In the genomic region with DNA sequence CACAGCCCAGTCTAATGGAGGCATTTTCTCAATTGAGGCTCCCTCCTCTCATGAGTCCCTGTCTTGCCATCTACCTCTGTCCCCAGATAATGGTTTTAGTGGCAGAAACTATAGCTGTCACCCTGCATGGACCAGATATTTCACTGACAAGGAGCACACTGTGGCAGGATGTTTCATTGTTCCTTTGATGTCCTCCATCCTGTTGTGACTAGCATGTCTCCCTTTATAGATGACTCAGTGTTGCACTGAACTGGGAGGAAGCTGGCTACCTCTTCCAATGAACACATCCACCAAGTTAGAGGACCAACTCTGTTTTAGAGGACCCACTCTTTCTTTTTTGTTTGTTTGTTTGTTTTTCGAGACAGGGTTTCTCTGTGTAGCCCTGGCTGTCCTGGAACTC, we compare ENCODE assay signal across 19 mouse cellular contexts. TPM values are rescaled to one million over a fixed set of nuclear protein-coding genes. Genes with fewer than 3 reads are reported as not detected.
DNase-seq lines count a peak whose midpoint lies in the region; ATAC-seq lines count a peak whose summit lies in the region.
"Had no signal": no experiment of that assay in that cellular context is flagged by ENCODE, and none has a peak within 500 bp of the region (broad histone marks: within the 10 kb centered on the region; RNA-seq: fewer than 3 reads in every experiment).

No protein-coding gene starts in this region.

- no peaks in the 10 kb centered on the region; the same call in 1 of the 2 replicates for H3K27me3 ChIP-seq in heart, embryonic 13.5 days (replicated peaks)
- no peaks in the 10 kb centered on the region for H3K27me3 ChIP-seq in heart, embryonic 11.5 days (ENCODE audit: control insufficient read depth, insufficient read depth, low read length)
- no peaks in the 10 kb centered on the region for H3K27me3 ChIP-seq in embryonic facial prominence, embryonic 10.5 days (replicated peaks; ENCODE audit: low read depth, poor library complexity, severe bottlenecking)
- H3K27me3 ChIP-seq: forebrain, embryonic 15.5 days; heart, embryonic 15.5 days had no signal

- H3K4me2 ChIP-seq in heart, embryonic 13.5 days = no peak overlapping the region
- no peak overlapping the region for H3K4me2 ChIP-seq in heart, embryonic 11.5 days
- H3K4me2 ChIP-seq: forebrain, embryonic 15.5 days had no signal

- no peak overlapping the region for H3K9ac ChIP-seq in heart, embryonic 13.5 days
- H3K9ac ChIP-seq in heart, embryonic 11.5 days (ENCODE audit: low read depth, low read length) = no peak overlapping the region
- H3K9ac ChIP-seq: forebrain, embryonic 15.5 days; heart, embryonic 15.5 days; hindbrain, embryonic 14.5 days had no signal

- peak; percentile 16 for DNase-seq in thymus, postnatal 14 days
- no peak for DNase-seq in thymus, adult 18-20 months
- DNase-seq in induced T-regulatory cell, adult 2 months (ENCODE audit: low read depth) = peak; percentile 70
- no peak for DNase-seq in left cerebral cortex, adult 8-10 months (ENCODE audit: low spot score in 2 of 2)
- no peak for DNase-seq in embryonic facial prominence, embryonic 10.5 days (ENCODE audit: low spot score)
- DNase-seq: adrenal gland, postnatal 25 days; cerebellum, adult 18-20 months; cerebellum, adult 9-11 months; cerebellum, postnatal 36 days; gastrocnemius, postnatal 36 days; heart, adult 11 months; heart, postnatal 14 days had no signal

- WGBS in heart, embryonic 13.5 days = 77% methylated on average over 1 of the region's 1 CpGs
- 85% methylated on average over 1 of the region's 1 CpGs for WGBS in heart, embryonic 11.5 days (ENCODE audit: insufficient replicate concordance)
- WGBS in embryonic facial prominence, embryonic 10.5 days = 94% methylated on average over 1 of the region's 1 CpGs

- ATAC-seq in heart, embryonic 13.5 days (ENCODE audit: extremely low read depth, insufficient number of reproducible peaks, low FRiP score, low TSS enrichment) = no peak
- ATAC-seq in heart, embryonic 11.5 days (replicated peaks; ENCODE audit: insufficient number of reproducible peaks, low FRiP score, low TSS enrichment) = no peak
- ATAC-seq: forebrain, embryonic 15.5 days had no signal

- peaks cover 8% of the 10 kb centered on the region for H3K4me1 ChIP-seq in heart, embryonic 13.5 days
- no peaks in the 10 kb centered on the region for H3K4me1 ChIP-seq in heart, embryonic 11.5 days (ENCODE audit: control insufficient read depth, insufficient read depth, low read length)
- H3K4me1 ChIP-seq in embryonic facial prominence, embryonic 10.5 days = peaks cover 8% of the 10 kb centered on the region; the same call in 1 of the 2 replicates
- H3K4me1 ChIP-seq: heart, embryonic 15.5 days had no signal

- H3K4me3 ChIP-seq in heart, embryonic 13.5 days = no peak overlapping the region
- H3K4me3 ChIP-seq in heart, embryonic 11.5 days (ENCODE audit: low read depth, low read length) = no peak overlapping the region
- no peak overlapping the region for H3K4me3 ChIP-seq in embryonic facial prominence, embryonic 10.5 days
- H3K4me3 ChIP-seq: forebrain, embryonic 15.5 days; heart, embryonic 15.5 days; hindbrain, embryonic 10.5 days had no signal

- H3K27ac ChIP-seq in heart, embryonic 13.5 days (replicated peaks) = 0 out of 2 replicates have a peak overlapping the region, but pooled peaks have one; percentile 24
- H3K27ac ChIP-seq in heart, embryonic 11.5 days (ENCODE audit: low read depth, low read length) = no peak overlapping the region
- no peak overlapping the region for H3K27ac ChIP-seq in embryonic facial prominence, embryonic 10.5 days (replicated peaks)
- H3K27ac ChIP-seq: forebrain, embryonic 15.5 days; heart, embryonic 15.5 days; hindbrain, embryonic 14.5 days had no signal

- H3K36me3 ChIP-seq in heart, embryonic 13.5 days = no peaks in the 10 kb centered on the region
- no peaks in the 10 kb centered on the region for H3K36me3 ChIP-seq in heart, embryonic 11.5 days (ENCODE audit: control insufficient read depth, insufficient read depth, low read length)
- H3K36me3 ChIP-seq in embryonic facial prominence, embryonic 10.5 days (replicated peaks) = no peaks in the 10 kb centered on the region
- H3K36me3 ChIP-seq: forebrain, embryonic 15.5 days; G1E; heart, embryonic 15.5 days; hindbrain, embryonic 10.5 days had no signal

- no peaks in the 10 kb centered on the region for H3K9me3 ChIP-seq in heart, embryonic 13.5 days
- H3K9me3 ChIP-seq in heart, embryonic 11.5 days (replicated peaks; ENCODE audit: control insufficient read depth, low read length) = no peaks in the 10 kb centered on the region
- no peaks in the 10 kb centered on the region for H3K9me3 ChIP-seq in embryonic facial prominence, embryonic 10.5 days
- H3K9me3 ChIP-seq: forebrain, embryonic 15.5 days; G1E; heart, embryonic 15.5 days; hindbrain, embryonic 10.5 days had no signal

RNA-seq across cellular contexts. Expression of gene Tmem94, which starts 19.1 kb away (rescaled TPM):
- polyA plus RNA-seq in heart, embryonic 13.5 days (2015; fragmentation: Nextera tagmentation; extraction: Ambion mirVana) = 34.3 and 39.4 TPM in 2 replicates
- polyA plus RNA-seq in heart, embryonic 11.5 days (2014; fragmentation: Nextera tagmentation; extraction: Ambion mirVana) = 22.9 and 25.1 TPM in 2 replicates
- total RNA-seq in left cerebral cortex, adult 8-10 months (2022) = 10 to 100 TPM; 58.1 to 66.3 (median 62.9) TPM
- 34.6 and 38.9 TPM in 2 replicates for polyA plus RNA-seq in embryonic facial prominence, embryonic 10.5 days (2016; fragmentation: Nextera tagmentation; extraction: Ambion mirVana)

RNA-seq across cellular contexts. Expression of gene Grb2, which starts 37.7 kb away (rescaled TPM):
- 86.6 and 90.0 TPM in 2 replicates for polyA plus RNA-seq in heart, embryonic 13.5 days (2015; fragmentation: Nextera tagmentation; extraction: Ambion mirVana)
- 42.7 and 56.3 TPM in 2 replicates for polyA plus RNA-seq in heart, embryonic 11.5 days (2014; fragmentation: Nextera tagmentation; extraction: Ambion mirVana)
- total RNA-seq in left cerebral cortex, adult 8-10 months (2022) = 100 to 1,000 TPM; 206 to 217 (median 212) TPM
- polyA plus RNA-seq in embryonic facial prominence, embryonic 10.5 days (2016; fragmentation: Nextera tagmentation; extraction: Ambion mirVana) = 73.5 and 76.0 TPM in 2 replicates

Comparison
In these comparisons a context has a peak if more than half of its experiments do, and no peak if none do; other contexts are left out.
1. DNase-seq: peak in thymus, postnatal 14 days (single experiment) and induced T-regulatory cell, adult 2 months (single experiment); none in thymus, adult 18-20 months (0 of 2), left cerebral cortex, adult 8-10 months (0 of 2) and embryonic facial prominence, embryonic 10.5 days (single experiment).